Mouse (Mus musculus) induced T-regulatory cell, adult 2 months (primary cell): ENCODE data around the gene Helz.

Experiments used
- DNase-seq: peaks from one replicate; pipeline ENCODE4 v3.0.0-alpha.2; 2012; ENCODE audit warnings: low read depth

Gene Helz

GRCm38 (mm10) chr11:107728073-107728863 lies 180.5 kb downstream of the Helz start:
- no peak for DNase-seq

DNA sequence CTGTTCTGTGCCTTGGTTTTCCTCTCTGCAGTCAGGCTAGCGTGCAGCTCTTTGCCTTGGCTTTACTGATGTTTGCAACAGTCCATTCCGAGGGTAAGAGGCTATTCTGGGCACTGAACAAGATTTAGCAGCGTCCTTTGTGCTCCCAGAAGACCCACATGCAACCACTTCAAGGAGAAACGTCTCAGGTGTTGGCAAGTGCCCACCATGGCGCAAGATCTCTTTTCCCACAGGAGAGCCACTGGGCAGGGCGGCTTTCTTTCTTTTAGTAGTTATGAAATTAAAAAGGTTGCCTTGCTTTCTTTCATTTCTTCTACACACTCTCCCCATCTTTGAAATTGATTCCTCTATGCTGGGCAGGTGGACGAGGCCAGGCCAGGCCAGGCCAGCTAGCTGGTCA lies 181.4 kb downstream of the Helz start:
- no peak for DNase-seq

DNA sequence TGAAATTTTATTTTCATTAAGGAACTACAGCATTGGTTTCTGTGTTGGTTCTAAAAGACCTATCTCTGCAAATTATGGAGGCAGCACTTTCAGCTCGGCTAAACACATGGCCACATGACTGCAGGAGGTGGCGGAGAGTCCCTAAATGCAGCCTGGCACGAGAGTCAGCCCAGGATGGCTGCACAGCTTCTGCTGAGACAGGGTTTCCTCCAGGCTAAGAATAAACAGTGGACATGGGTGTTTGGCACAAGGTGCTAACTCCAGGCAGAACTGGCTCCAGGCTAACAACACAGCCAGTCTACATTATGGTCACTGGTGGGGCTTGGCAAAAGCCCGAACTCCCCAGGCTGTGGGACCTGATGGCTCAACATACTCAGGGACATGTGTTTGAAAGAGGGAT lies 183.2 kb downstream of the Helz start:
- DNase-seq, result no peak

- DNase-seq, result no peak
Observed at GRCm38 (mm10) chr11:107731498-107731897, 183.8 kb downstream of the Helz start.

GRCm38 (mm10) chr11:107734133-107734532 lies 186.4 kb downstream of the Helz start:
- DNase-seq, result no peak

- no peak for DNase-seq
Observed at GRCm38 (mm10) chr11:107737886-107738285, 190.2 kb downstream of the Helz start.

DNA sequence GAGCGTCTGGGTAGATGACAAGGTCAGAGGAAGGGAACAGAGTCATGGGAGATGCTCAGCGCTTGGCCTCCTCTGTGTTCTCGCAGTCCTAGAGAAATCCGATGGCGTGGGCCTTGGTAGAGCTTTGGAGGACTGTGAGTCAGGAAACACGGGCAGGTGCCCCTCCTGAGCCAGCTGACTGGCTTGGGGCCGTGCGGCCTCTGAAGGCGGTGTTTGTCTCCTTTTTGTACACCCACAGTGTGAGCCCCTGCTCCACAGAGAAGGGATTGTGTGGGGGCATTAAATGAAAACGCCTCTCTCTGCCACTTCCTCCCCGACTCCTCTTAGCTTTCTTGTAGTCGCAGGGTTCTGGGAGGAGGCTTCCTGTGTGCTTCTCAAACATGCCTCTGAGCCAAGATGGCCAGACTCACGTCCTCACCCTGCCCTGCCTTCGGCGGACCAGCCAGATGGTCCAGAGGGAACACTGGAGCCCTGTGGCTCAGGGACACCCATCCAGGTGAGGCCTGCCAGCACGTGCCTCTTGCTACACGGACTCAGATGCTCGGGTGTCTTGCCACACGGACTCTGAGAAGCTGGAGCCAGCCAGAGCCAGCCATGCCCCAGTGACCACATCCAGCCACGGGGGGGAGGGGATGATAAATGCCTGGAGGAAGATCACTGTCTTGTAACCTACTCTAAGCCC lies 190.8 kb downstream of the Helz start:
- no peak for DNase-seq

DNA sequence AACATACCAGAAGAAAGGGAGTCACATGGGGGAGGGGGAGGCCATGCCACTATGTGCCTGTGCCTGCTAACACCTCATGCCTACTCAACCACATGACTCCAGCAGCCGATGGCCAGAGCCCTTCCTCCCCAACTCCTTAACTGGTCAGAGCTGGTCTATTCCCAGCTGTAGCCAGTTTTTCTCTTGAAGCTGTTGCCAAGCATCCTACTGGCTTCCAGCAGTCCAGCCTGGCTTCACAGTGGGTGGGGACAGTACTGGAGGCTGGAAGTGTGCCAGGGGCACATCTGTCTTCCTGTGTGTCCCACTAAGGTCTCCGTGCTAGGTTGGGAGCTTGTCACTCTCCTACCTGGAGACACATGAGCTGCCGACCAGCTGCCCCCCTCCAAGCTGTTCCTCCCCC lies 195.4 kb downstream of the Helz start:
- no peak for DNase-seq
